Mouse (Mus musculus) olfactory bulb, adult 2 months (tissue): ENCODE measurements around the gene Gal3st2c.

Source experiments
- CTCF ChIP-seq: fragments of 200-500 bp; IDR thresholded peaks from 2 replicates; pipeline ENCODE4 v1.5.1; 2012; ENCODE audit warnings: low read depth, mild to moderate bottlenecking, low read length, moderate library complexity; ENCODE audit not compliant: insufficient read depth
- POLR2A ChIP-seq: fragments of 200-500 bp; IDR thresholded peaks from 2 replicates; pipeline ENCODE4 v1.6.1; 2012; ENCODE audit warnings: mild to moderate bottlenecking, low read depth, low read length, moderate library complexity; ENCODE audit not compliant: insufficient read depth

DNA sequence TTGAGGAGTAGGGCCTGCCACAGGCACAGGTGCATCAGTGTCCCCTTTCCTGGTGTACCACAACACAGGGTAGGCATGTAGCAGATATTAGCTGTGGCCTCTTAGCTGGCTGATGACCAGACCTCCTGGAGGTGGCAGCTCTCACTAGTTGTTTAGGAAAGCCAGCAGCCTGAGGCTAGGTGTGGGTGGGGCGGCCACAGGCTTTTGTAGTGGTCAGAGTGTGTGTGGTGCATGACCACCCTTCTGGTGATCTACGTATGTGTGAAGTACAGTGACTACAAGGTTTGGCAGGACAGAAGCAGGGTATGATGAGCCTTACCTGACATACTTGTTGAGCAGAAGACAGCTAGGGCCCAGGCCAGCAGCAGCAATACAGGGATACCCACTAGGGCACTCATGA is 50.1 kb downstream of the Gal3st2c start:
- TF ChIP-seq CTCF (no peak), POLR2A (no peak)
